Mouse (Mus musculus): Measurements from ENCODE around the gene Cpm.
"Not testable (repeated sequence)": the region's sequence is repeated elsewhere in the genome, so short reads cannot be mapped to it uniquely, and the experiment has no call there.

The Cpm gene

GRCm38 (mm10) chr10:117605283-117606243 lies 23.7 kb upstream of the Cpm start:
- DNase-seq (ENCODE audit: extremely low read depth, insufficient read length, low spot score), result no peak

- DNase-seq (ENCODE audit: extremely low read depth, insufficient read length, low spot score), result no peak
Measured at GRCm38 (mm10) chr10:117606423-117606822, 22.9 kb upstream of the Cpm start.

GRCm38 (mm10) chr10:117607051-117607803 lies 22.1 kb upstream of the Cpm start:
- DNase-seq (ENCODE audit: extremely low read depth, insufficient read length, low spot score), result no peak

- no peak for DNase-seq (ENCODE audit: extremely low read depth, insufficient read length, low spot score)
Measured at GRCm38 (mm10) chr10:117607804-117608279, 21.5 kb upstream of the Cpm start.

- DNase-seq (ENCODE audit: extremely low read depth, insufficient read length, low spot score), result no peak
Measured at GRCm38 (mm10) chr10:117608487-117608886, 20.8 kb upstream of the Cpm start.

GRCm38 (mm10) chr10:117608988-117609809 lies 20.1 kb upstream of the Cpm start:
- no peak for DNase-seq (ENCODE audit: extremely low read depth, insufficient read length, low spot score)

- DNase-seq (ENCODE audit: extremely low read depth, insufficient read length, low spot score), result no peak
Measured at GRCm38 (mm10) chr10:117609810-117610090, 19.6 kb upstream of the Cpm start.

GRCm38 (mm10) chr10:117610160-117610764 lies 19.0 kb upstream of the Cpm start:
- DNase-seq (ENCODE audit: extremely low read depth, insufficient read length, low spot score), result no peak

- DNase-seq (ENCODE audit: extremely low read depth, insufficient read length, low spot score), result no peak
Measured at GRCm38 (mm10) chr10:117610794-117611384, 18.4 kb upstream of the Cpm start.

- no peak for DNase-seq (ENCODE audit: extremely low read depth, insufficient read length, low spot score)
Measured at GRCm38 (mm10) chr10:117611503-117611902, 17.8 kb upstream of the Cpm start.

GRCm38 (mm10) chr10:117611976-117612375 lies 17.3 kb upstream of the Cpm start:
- DNase-seq (ENCODE audit: extremely low read depth, insufficient read length, low spot score), result no peak

- no peak for DNase-seq (ENCODE audit: extremely low read depth, insufficient read length, low spot score)
Measured at GRCm38 (mm10) chr10:117612621-117613584, 16.4 kb upstream of the Cpm start.

- DNase-seq (ENCODE audit: extremely low read depth, insufficient read length, low spot score), result no peak
Measured at GRCm38 (mm10) chr10:117613960-117614359, 15.3 kb upstream of the Cpm start.

- DNase-seq (ENCODE audit: extremely low read depth, insufficient read length, low spot score), result no peak
Measured at GRCm38 (mm10) chr10:117614387-117614786, 14.9 kb upstream of the Cpm start.

GRCm38 (mm10) chr10:117615239-117615638 lies 14.1 kb upstream of the Cpm start:
- DNase-seq (ENCODE audit: extremely low read depth, insufficient read length, low spot score), result no peak

GRCm38 (mm10) chr10:117615746-117616145 lies 13.6 kb upstream of the Cpm start:
- no peak for DNase-seq (ENCODE audit: extremely low read depth, insufficient read length, low spot score)

GRCm38 (mm10) chr10:117616191-117616680 lies 13.1 kb upstream of the Cpm start:
- no peak for DNase-seq (ENCODE audit: extremely low read depth, insufficient read length, low spot score)

- not testable (repeated sequence) for DNase-seq (ENCODE audit: extremely low read depth, insufficient read length, low spot score)
Measured at GRCm38 (mm10) chr10:117616765-117617164, 12.5 kb upstream of the Cpm start.

Measured in 3134 (cell line).